Mouse (Mus musculus) lung, embryonic 16.5 days (tissue): ENCODE data around the gene Arfrp1. TPM values are rescaled to one million over a fixed set of nuclear protein-coding genes. Genes with fewer than 3 reads are reported as not detected.
A peak's percentile ranks its signal among the peaks of the same experiment; 100 is the strongest.

ENCODE experiments used
- ATAC-seq: fragments of 200-750 bp; cut with Nextera tagmentation; 2 replicates; pipeline ENCODE4 v1.8.0; 2017; ENCODE audit warnings: low read depth, mild to moderate bottlenecking, moderate library complexity
- H3K27ac ChIP-seq: fragments of 300-500 bp; sonication (generic); 2 replicates; pipeline ENCODE4 v1.5.1; 2014; ENCODE audit warnings: mild to moderate bottlenecking, control low read depth, low read length
- H3K27me3 ChIP-seq: fragments of 300-500 bp; sonication (generic); 2 replicates; pipeline ENCODE4 v1.6.1; 2014; ENCODE audit warnings: low read depth, low read length, mixed read lengths; ENCODE audit not compliant: control insufficient read depth, insufficient read depth
- H3K36me3 ChIP-seq: fragments of 300-500 bp; sonication (generic); 2 replicates; pipeline ENCODE4 v1.6.1; 2014; ENCODE audit warnings: low read length; ENCODE audit not compliant: control insufficient read depth, insufficient read depth
- H3K4me1 ChIP-seq: fragments of 300-500 bp; sonication (generic); replicated peaks from 2 replicates; pipeline ENCODE4 v1.6.1; 2014; ENCODE audit warnings: low read length, mixed read lengths; ENCODE audit not compliant: control insufficient read depth, insufficient read depth
- H3K4me2 ChIP-seq: fragments of 300-500 bp; sonication (generic); 2 replicates; pipeline ENCODE4 v1.6.1; 2014; ENCODE audit warnings: low read depth, low read length, control low read depth
- H3K4me3 ChIP-seq: fragments of 300-500 bp; sonication (generic); 2 replicates; pipeline ENCODE4 v1.5.1; 2014; ENCODE audit warnings: mild to moderate bottlenecking, low read length, control low read depth
- H3K9ac ChIP-seq: fragments of 300-500 bp; sonication (generic); 2 replicates; pipeline ENCODE4 v1.6.1; 2014; ENCODE audit warnings: low read length, control low read depth
- H3K9me3 ChIP-seq: fragments of 300-500 bp; sonication (generic); 2 replicates; pipeline ENCODE4 v1.6.1; 2016; ENCODE audit warnings: low read length; ENCODE audit not compliant: control insufficient read depth
- WGBS: fragments of 180-500 bp; shearing (Covaris S2); extraction: QIAGEN DNeasy Blood & Tissue Kit; methylation state at CpG from one replicate; pipeline ENCODE4 v1.1.7; 2014; 5-methylcytosine and 5-hydroxymethylcytosine counted together
- polyA plus RNA-seq: library from polyadenylated mRNA; unstranded; fragments of >200 nt; fragmentation: Nextera tagmentation; extraction: Ambion mirVana; gene quantifications from 2 replicates; pipeline ENCODE4 v1.2.1, GENCODE M21; 2015

Gene Arfrp1
- polyA plus RNA-seq, 1 experiment from 2014 or later: 60.8 TPM

GRCm38 (mm10) chr2:181391541-181391940 lies 26.3 kb upstream of the Arfrp1 start:
- Histone ChIP-seq H3K4me2 (no peak overlapping the region), H3K4me1 (peaks cover 2% of the 10 kb centered on the region; the same call in 1 of the 2 replicates), H3K36me3 (no peaks in the 10 kb centered on the region), H3K27me3 (no peaks in the 10 kb centered on the region), H3K27ac (no peak overlapping the region), H3K4me3 (no peak overlapping the region), H3K9me3 (no peaks in the 10 kb centered on the region), H3K9ac (no peak overlapping the region)
- 70% methylated on average over 2 of the region's 2 CpGs for WGBS
- ATAC-seq: no peak

- H3K4me2 ChIP-seq: no peak overlapping the region
- no peak overlapping the region for H3K9ac ChIP-seq
- no peaks in the 10 kb centered on the region for H3K27me3 ChIP-seq
- H3K4me1 ChIP-seq: peaks cover 6% of the 10 kb centered on the region
- no peaks in the 10 kb centered on the region for H3K36me3 ChIP-seq
- 87% methylated on average over 15 of the region's 15 CpGs for WGBS
- ATAC-seq: no peak
- no peak overlapping the region for H3K4me3 ChIP-seq
- H3K27ac ChIP-seq: no peak overlapping the region
- H3K9me3 ChIP-seq: no peaks in the 10 kb centered on the region
Observed at GRCm38 (mm10) chr2:181391022-181391421, 25.8 kb upstream of the Arfrp1 start.

GRCm38 (mm10) chr2:181390136-181390870 lies 25.1 kb upstream of the Arfrp1 start:
- no peaks in the 10 kb centered on the region for H3K9me3 ChIP-seq
- no peak overlapping the region for H3K4me3 ChIP-seq
- no peak overlapping the region for H3K9ac ChIP-seq
- peaks cover 13% of the 10 kb centered on the region for H3K4me1 ChIP-seq
- no peak overlapping the region for H3K4me2 ChIP-seq
- H3K27ac ChIP-seq: no peak overlapping the region
- H3K27me3 ChIP-seq: no peaks in the 10 kb centered on the region
- ATAC-seq: no peak
- no peaks in the 10 kb centered on the region for H3K36me3 ChIP-seq
- WGBS: 68% methylated on average over 4 of the region's 4 CpGs

GRCm38 (mm10) chr2:181386663-181387210 lies 21.5 kb upstream of the Arfrp1 start:
- no peak overlapping the region for H3K4me2 ChIP-seq
- H3K27ac ChIP-seq: peak overlapping the region; percentile 96; the same call in 1 of the 2 replicates
- 62% methylated on average over 3 of the region's 4 CpGs for WGBS
- H3K4me3 ChIP-seq: no peak overlapping the region
- no peaks in the 10 kb centered on the region for H3K9me3 ChIP-seq
- no peaks in the 10 kb centered on the region for H3K27me3 ChIP-seq
- H3K9ac ChIP-seq: no peak overlapping the region
- peaks cover 3% of the 10 kb centered on the region; the same call in 1 of the 2 replicates for H3K36me3 ChIP-seq
- ATAC-seq: no peak
- H3K4me1 ChIP-seq: peaks cover 25% of the 10 kb centered on the region

GRCm38 (mm10) chr2:181385885-181386284 lies 20.7 kb upstream of the Arfrp1 start:
- no peak overlapping the region for H3K9ac ChIP-seq
- peak overlapping the region; percentile 96 for H3K27ac ChIP-seq
- no peak overlapping the region for H3K4me3 ChIP-seq
- no peak for ATAC-seq
- 42% methylated on average over 3 of the region's 3 CpGs for WGBS
- peaks cover 25% of the 10 kb centered on the region for H3K4me1 ChIP-seq
- H3K27me3 ChIP-seq: no peaks in the 10 kb centered on the region
- H3K36me3 ChIP-seq: peaks cover 6% of the 10 kb centered on the region; the same call in 1 of the 2 replicates
- no peaks in the 10 kb centered on the region for H3K9me3 ChIP-seq
- no peak overlapping the region for H3K4me2 ChIP-seq

GRCm38 (mm10) chr2:181384919-181385391 lies 19.8 kb upstream of the Arfrp1 start:
- Histone ChIP-seq H3K4me3 (no peak overlapping the region), H3K27me3 (no peaks in the 10 kb centered on the region), H3K36me3 (peaks cover 15% of the 10 kb centered on the region), H3K27ac (peak overlapping the region; percentile 96), H3K9me3 (no peaks in the 10 kb centered on the region), H3K4me2 (no peak overlapping the region), H3K4me1 (peaks cover 25% of the 10 kb centered on the region), H3K9ac (no peak overlapping the region)
- ATAC-seq: peak; percentile 90
- WGBS: 52% methylated on average over 4 of the region's 4 CpGs

GRCm38 (mm10) chr2:181384463-181384862 lies 19.3 kb upstream of the Arfrp1 start:
- no peak overlapping the region for H3K4me2 ChIP-seq
- peak overlapping the region; percentile 96 for H3K27ac ChIP-seq

GRCm38 (mm10) chr2:181381631-181382306 lies 16.6 kb upstream of the Arfrp1 start:
- Histone ChIP-seq H3K27ac (no peak overlapping the region), H3K4me1 (peaks cover 24% of the 10 kb centered on the region), H3K4me2 (no peak overlapping the region), H3K9ac (no peak overlapping the region), H3K36me3 (peaks cover 26% of the 10 kb centered on the region), H3K9me3 (no peaks in the 10 kb centered on the region), H3K4me3 (no peak overlapping the region), H3K27me3 (no peaks in the 10 kb centered on the region)
- no peak for ATAC-seq
- WGBS: 83% methylated on average over 6 of the region's 6 CpGs

More at GRCm38 (mm10) chr2:181384463-181384862, 19.3 kb upstream of the Arfrp1 start:
- WGBS: 59% methylated on average over 7 of the region's 7 CpGs
- H3K9ac ChIP-seq: no peak overlapping the region
- ATAC-seq: peak; percentile 49
- no peaks in the 10 kb centered on the region for H3K27me3 ChIP-seq
- H3K4me1 ChIP-seq: peaks cover 25% of the 10 kb centered on the region
- H3K9me3 ChIP-seq: no peaks in the 10 kb centered on the region
- H3K4me3 ChIP-seq: no peak overlapping the region
- peaks cover 19% of the 10 kb centered on the region for H3K36me3 ChIP-seq

- 86% methylated on average over 5 of the region's 5 CpGs for WGBS
- no peak overlapping the region for H3K4me3 ChIP-seq
- H3K36me3 ChIP-seq: peaks cover 26% of the 10 kb centered on the region
- no peak overlapping the region for H3K9ac ChIP-seq
- H3K4me2 ChIP-seq: no peak overlapping the region
- ATAC-seq: no peak
- H3K9me3 ChIP-seq: no peaks in the 10 kb centered on the region
- H3K27ac ChIP-seq: no peak overlapping the region
- H3K27me3 ChIP-seq: no peaks in the 10 kb centered on the region
- H3K4me1 ChIP-seq: peaks cover 20% of the 10 kb centered on the region
Observed at GRCm38 (mm10) chr2:181381107-181381506, 15.9 kb upstream of the Arfrp1 start.
